Mouse (Mus musculus) neural tube, embryonic 11.5 days (tissue): Measurements from ENCODE around the gene Misp. TPM values are rescaled to one million over a fixed set of nuclear protein-coding genes. Genes with fewer than 3 reads are reported as not detected.

Source experiments
- ATAC-seq: fragments of 200-750 bp; cut with Nextera tagmentation; 2 replicates; pipeline ENCODE4 v1.8.0; 2017; ENCODE audit warnings: moderate number of reproducible peaks, mild to moderate bottlenecking, moderate TSS enrichment, moderate library complexity; ENCODE audit not compliant: insufficient read depth, low FRiP score, low TSS enrichment
- DNase-seq: peaks from one replicate; pipeline ENCODE4 v3.0.0-alpha.2; 2015; ENCODE audit warnings: low spot score
- H3K27ac ChIP-seq: fragments of 300-500 bp; sonication (generic); 2 replicates; pipeline ENCODE4 v1.5.1; 2014; ENCODE audit warnings: low read depth, mild to moderate bottlenecking, low read length
- H3K27me3 ChIP-seq: fragments of 300-500 bp; sonication (generic); 2 replicates; pipeline ENCODE4 v1.6.1; 2014; ENCODE audit warnings: mild to moderate bottlenecking, low read length, mixed read lengths; ENCODE audit not compliant: control insufficient read depth, insufficient read depth
- H3K36me3 ChIP-seq: fragments of 300-500 bp; sonication (generic); 2 replicates; pipeline ENCODE4 v1.6.1; 2014; ENCODE audit warnings: mild to moderate bottlenecking, low read length, moderate library complexity, mixed read lengths; ENCODE audit not compliant: control insufficient read depth, insufficient read depth
- H3K4me1 ChIP-seq: fragments of 300-500 bp; sonication (generic); 2 replicates; pipeline ENCODE4 v1.6.1; 2014; ENCODE audit warnings: low read length, mixed read lengths; ENCODE audit not compliant: control insufficient read depth, insufficient read depth
- H3K4me2 ChIP-seq: fragments of 300-500 bp; sonication (generic); 2 replicates; pipeline ENCODE4 v1.6.1; 2014; ENCODE audit warnings: low read depth, mild to moderate bottlenecking, moderate library complexity
- H3K4me3 ChIP-seq: fragments of 300-500 bp; sonication (generic); 2 replicates; pipeline ENCODE4 v1.5.1; 2014; ENCODE audit warnings: low read depth, low read length
- H3K9ac ChIP-seq: fragments of 300-500 bp; sonication (generic); 2 replicates; pipeline ENCODE4 v1.6.1; 2014; ENCODE audit warnings: mild to moderate bottlenecking, low read length
- H3K9me3 ChIP-seq: fragments of 300-500 bp; sonication (generic); 2 replicates; pipeline ENCODE4 v1.6.1; 2016; ENCODE audit warnings: low read length; ENCODE audit not compliant: control insufficient read depth
- WGBS: fragments of 180-500 bp; shearing (Covaris S2); extraction: QIAGEN DNeasy Blood & Tissue Kit; methylation state at CpG from one replicate; pipeline ENCODE4 v1.1.7; 2014; 5-methylcytosine and 5-hydroxymethylcytosine counted together
- polyA plus RNA-seq: library from polyadenylated mRNA; unstranded; fragments of >200 nt; fragmentation: Nextera tagmentation; extraction: Ambion mirVana; gene quantifications from 2 replicates; pipeline ENCODE4 v1.2.1, GENCODE M21; 2014

The Misp gene
- polyA plus RNA-seq, 1 experiment from 2014 or later = 1.6 TPM

- H3K4me3 ChIP-seq = peak overlapping the region; percentile 99
- H3K27ac ChIP-seq = peak overlapping the region; percentile 99
- H3K4me1 ChIP-seq = peaks cover 35% of the 10 kb centered on the region
- peak overlapping the region; percentile 88 for H3K9ac ChIP-seq
- ATAC-seq (no peak), DNase-seq (no peak)
- H3K9me3 ChIP-seq = no peaks in the 10 kb centered on the region
- H3K4me2 ChIP-seq = peak overlapping the region; percentile 92
- WGBS = 65% methylated on average over 9 of the region's 9 CpGs
- H3K27me3 ChIP-seq = no peaks in the 10 kb centered on the region
- H3K36me3 ChIP-seq = peaks cover 2% of the 10 kb centered on the region; the same call in 1 of the 2 replicates
Observed at GRCm38 (mm10) chr10:79852107-79852789, 31.5 kb downstream of the Misp start.

GRCm38 (mm10) chr10:79852827-79853226, 32.0 kb downstream of the Misp start:
- ATAC-seq = no peak

GRCm38 (mm10) chr10:79853392-79853791, 32.6 kb downstream of the Misp start:
- peak overlapping the region; percentile 88 for H3K9ac ChIP-seq
- H3K36me3 ChIP-seq = peaks cover 6% of the 10 kb centered on the region
- H3K27me3 ChIP-seq = no peaks in the 10 kb centered on the region
- H3K27ac ChIP-seq = peak overlapping the region; percentile 99
- peak overlapping the region; percentile 92 for H3K4me2 ChIP-seq
- peak; percentile 80 for DNase-seq
- peaks cover 46% of the 10 kb centered on the region for H3K4me1 ChIP-seq
- no peaks in the 10 kb centered on the region for H3K9me3 ChIP-seq
- under 1% methylated on average over 15 of the region's 15 CpGs for WGBS
- ATAC-seq = peak; percentile 22; the same call in 1 of the 2 replicates
- peak overlapping the region; percentile 99 for H3K4me3 ChIP-seq

More at GRCm38 (mm10) chr10:79852827-79853226, 32.0 kb downstream of the Misp start:
- no peak for DNase-seq
- Histone ChIP-seq H3K27me3 (no peaks in the 10 kb centered on the region), H3K4me1 (peaks cover 41% of the 10 kb centered on the region), H3K36me3 (peaks cover 3% of the 10 kb centered on the region), H3K27ac (peak overlapping the region; percentile 99), H3K9ac (peak overlapping the region; percentile 88), H3K4me3 (peak overlapping the region; percentile 99), H3K4me2 (peak overlapping the region; percentile 92), H3K9me3 (no peaks in the 10 kb centered on the region)
- 37% methylated on average over 8 of the region's 8 CpGs for WGBS

GRCm38 (mm10) chr10:79853860-79854795, 33.3 kb downstream of the Misp start, which contains the start of gene Ptbp1:
Gene Ptbp1, plus strand, starts transcription at chr10:79854427.
- WGBS = under 1% methylated on average over 75 of the region's 75 CpGs
- peaks cover 48% of the 10 kb centered on the region for H3K4me1 ChIP-seq

GRCm38 (mm10) chr10:79854801-79855541, 34.2 kb downstream of the Misp start:
- ATAC-seq (peak; percentile 24), DNase-seq (peak; percentile 88)
- Histone ChIP-seq H3K4me1 (peaks cover 48% of the 10 kb centered on the region), H3K27me3 (no peaks in the 10 kb centered on the region), H3K9me3 (no peaks in the 10 kb centered on the region), H3K27ac (peak overlapping the region; percentile 100), H3K9ac (peak overlapping the region; percentile 99), H3K4me2 (peak overlapping the region; percentile 94), H3K4me3 (peak overlapping the region; percentile 99), H3K36me3 (peaks cover 16% of the 10 kb centered on the region)
- under 1% methylated on average over 80 of the region's 83 CpGs for WGBS

More at GRCm38 (mm10) chr10:79853860-79854795, 33.3 kb downstream of the Misp start, which contains the start of gene Ptbp1:
- DNase-seq (peak; percentile 100), ATAC-seq (peak; percentile 90)
- Histone ChIP-seq H3K9me3 (no peaks in the 10 kb centered on the region), H3K27ac (peak within 1 kb of the TSS; percentile 100), H3K36me3 (peaks cover 8% of the 10 kb centered on the region), H3K4me3 (peak within 1 kb of the TSS; percentile 99), H3K9ac (peak within 1 kb of the TSS; percentile 99), H3K4me2 (peak within 1 kb of the TSS; percentile 94), H3K27me3 (no peaks in the 10 kb centered on the region)

GRCm38 (mm10) chr10:79855558-79856184, 34.9 kb downstream of the Misp start:
- 3% methylated on average over 10 of the region's 10 CpGs for WGBS
- Histone ChIP-seq H3K27ac (no peak overlapping the region; the same call in 1 of the 2 replicates), H3K4me3 (peak overlapping the region; percentile 99), H3K9me3 (no peaks in the 10 kb centered on the region), H3K27me3 (no peaks in the 10 kb centered on the region), H3K36me3 (peaks cover 22% of the 10 kb centered on the region), H3K4me2 (peak overlapping the region; percentile 94), H3K9ac (peak overlapping the region; percentile 99), H3K4me1 (peaks cover 48% of the 10 kb centered on the region)
- DNase-seq (no peak), ATAC-seq (no peak)

GRCm38 (mm10) chr10:79856280-79856679, 35.5 kb downstream of the Misp start:
- H3K36me3 ChIP-seq = peaks cover 28% of the 10 kb centered on the region
- H3K27me3 ChIP-seq = no peaks in the 10 kb centered on the region
- H3K9me3 ChIP-seq = no peaks in the 10 kb centered on the region
- H3K4me1 ChIP-seq = peaks cover 48% of the 10 kb centered on the region
- ATAC-seq (no peak), DNase-seq (no peak)
- peak overlapping the region; percentile 99 for H3K9ac ChIP-seq
- peak overlapping the region; percentile 94 for H3K4me2 ChIP-seq
- 58% methylated on average over 6 of the region's 6 CpGs for WGBS
- H3K27ac ChIP-seq = no peak overlapping the region
- H3K4me3 ChIP-seq = peak overlapping the region; percentile 99
